Mouse (Mus musculus) liver, postnatal 0 days (tissue): ENCODE data around the gene Plppr5. TPM values are rescaled to one million over a fixed set of nuclear protein-coding genes. Genes with fewer than 3 reads are reported as not detected.
A peak's percentile ranks its signal among the peaks of the same experiment; 100 is the strongest.

ENCODE experiments used
- ATAC-seq: fragments of 200-750 bp; cut with Nextera tagmentation; 2 replicates; pipeline ENCODE4 v1.8.0; 2017; ENCODE audit warnings: mild to moderate bottlenecking, moderate library complexity
- DNase-seq: peaks from one replicate; pipeline ENCODE4 v3.0.0-alpha.2; 2016
- H3K27ac ChIP-seq: fragments of 300-500 bp; sonication (generic); 2 replicates; pipeline ENCODE4 v1.5.1; 2014; ENCODE audit warnings: antibody characterized with exemption, moderate library complexity, mild to moderate bottlenecking, low read depth
- H3K27me3 ChIP-seq: fragments of 300-500 bp; sonication (generic); 2 replicates; pipeline ENCODE4 v1.6.1; 2014; ENCODE audit warnings: low read length, control low read depth, mixed read lengths; ENCODE audit not compliant: insufficient read depth
- H3K36me3 ChIP-seq: fragments of 300-500 bp; sonication (generic); replicated peaks from 2 replicates; pipeline ENCODE4 v1.6.1; 2014; ENCODE audit warnings: mild to moderate bottlenecking, control low read depth, low read length, moderate library complexity, mixed read lengths; ENCODE audit not compliant: insufficient read depth
- H3K4me1 ChIP-seq: fragments of 300-500 bp; sonication (generic); 2 replicates; pipeline ENCODE4 v1.6.1; 2014; ENCODE audit warnings: antibody characterized with exemption, mild to moderate bottlenecking, control low read depth; ENCODE audit not compliant: insufficient read depth
- H3K4me2 ChIP-seq: fragments of 300-500 bp; sonication (generic); 2 replicates; pipeline ENCODE4 v1.6.1; 2014; ENCODE audit warnings: low read depth, mild to moderate bottlenecking, low read length, moderate library complexity, mixed read lengths
- H3K4me3 ChIP-seq: fragments of 300-500 bp; sonication (generic); 2 replicates; pipeline ENCODE4 v1.5.1; 2014; ENCODE audit warnings: low read depth, low read length
- H3K9ac ChIP-seq: fragments of 300-500 bp; sonication (generic); replicated peaks from 2 replicates; pipeline ENCODE4 v1.6.1; 2014; ENCODE audit warnings: mild to moderate bottlenecking, moderate library complexity
- H3K9me3 ChIP-seq: fragments of 300-500 bp; sonication (generic); 2 replicates; pipeline ENCODE4 v1.6.1; 2016; ENCODE audit warnings: mild to moderate bottlenecking, control low read depth, low read length, mixed read lengths
- CTCF ChIP-seq: sonication (generic); IDR thresholded peaks from 2 replicates; pipeline ENCODE4 v1.5.1; 2016; ENCODE audit warnings: antibody characterized with exemption, low read depth
- EP300 ChIP-seq: IDR thresholded peaks from 2 replicates; pipeline ENCODE4 v1.6.1; 2016; ENCODE audit warnings: antibody characterized with exemption, low read depth, mild to moderate bottlenecking
- WGBS: fragments of 180-500 bp; shearing (Covaris S2); extraction: QIAGEN DNeasy Blood & Tissue Kit; methylation state at CpG from one replicate; pipeline ENCODE4 v1.1.7; 2014; ENCODE audit not compliant: insufficient replicate concordance; 5-methylcytosine and 5-hydroxymethylcytosine counted together
- polyA plus RNA-seq: library from polyadenylated mRNA; unstranded; fragments of >200 nt; fragmentation: Nextera tagmentation; extraction: Ambion mirVana; gene quantifications from 2 replicates; pipeline ENCODE4 v1.2.1, GENCODE M21; 2015

Gene Plppr5
- polyA plus RNA-seq, result not detected in 2 replicates

DNA sequence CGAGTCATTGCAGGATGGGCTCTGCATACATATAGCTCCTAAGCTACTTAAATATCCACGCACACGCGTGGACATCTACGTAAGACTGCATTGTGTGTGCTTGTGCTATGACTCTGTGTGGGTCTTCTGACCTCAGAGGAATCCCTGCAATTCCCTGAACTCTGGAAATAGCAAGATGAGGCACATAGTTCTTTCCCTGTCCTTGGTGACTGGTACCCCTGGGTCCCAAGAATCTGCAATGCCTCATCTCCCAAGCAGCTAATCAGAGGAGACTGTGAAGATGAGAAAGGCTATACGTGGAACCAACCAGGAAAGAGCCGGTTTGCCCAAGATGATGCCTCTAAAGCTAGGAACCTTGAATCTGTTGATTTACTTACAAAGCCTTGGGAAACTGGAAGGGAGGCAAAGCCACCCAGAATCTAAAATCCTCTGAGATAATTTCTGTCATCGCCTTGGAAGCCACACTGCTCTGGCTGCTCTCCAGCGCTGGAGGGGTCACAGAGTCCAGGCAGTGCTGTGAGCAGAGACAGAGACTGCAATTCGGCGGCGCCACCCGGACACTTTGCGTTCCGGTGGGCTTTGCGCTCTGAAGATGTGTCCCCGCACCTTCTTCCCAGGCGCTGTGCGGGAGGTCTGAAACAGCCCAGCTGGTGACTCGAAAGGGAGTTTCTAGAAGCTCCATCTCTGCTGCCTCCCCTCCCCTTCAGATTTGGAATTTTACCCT is at the start of gene Plppr5:
Gene Plppr5, plus strand, starts transcription at position 308 of the 724 bp plus-strand sequence.
- Histone ChIP-seq H3K4me3 (peak within 1 kb of the TSS; percentile 31), H3K4me2 (peak within 1 kb of the TSS; percentile 59), H3K9me3 (no peaks in the 10 kb centered on the region), H3K27me3 (peaks cover 17% of the 10 kb centered on the region), H3K4me1 (no peaks in the 10 kb centered on the region), H3K36me3 (no peaks in the 10 kb centered on the region), H3K9ac (no peak within 1 kb of the TSS), H3K27ac (no peak within 1 kb of the TSS)
- TF ChIP-seq EP300, result no peak
- ATAC-seq, result no peak
- DNase-seq, result peak; percentile 12
- 23% methylated on average over 20 of the region's 20 CpGs for WGBS

DNA sequence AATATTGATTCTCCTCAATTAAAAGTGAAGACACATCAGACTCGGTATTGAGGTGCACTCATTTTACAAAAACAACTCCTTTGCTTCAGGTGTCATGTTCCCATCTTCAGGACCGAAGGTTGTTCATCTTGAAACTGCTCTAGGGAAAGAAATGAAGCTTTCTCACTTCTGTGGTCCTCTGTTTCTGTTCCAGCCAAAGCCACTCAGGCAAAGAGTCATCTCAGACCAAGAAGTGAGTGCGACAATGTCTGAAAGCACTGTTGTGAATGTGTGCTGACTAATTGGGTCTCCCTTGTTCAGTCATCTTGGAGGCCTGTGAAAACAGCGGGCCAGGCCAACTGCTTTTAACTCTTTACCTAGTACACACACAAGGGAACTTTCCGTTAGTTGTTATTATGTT is 24.7 kb upstream of the Plppr5 start:
- H3K27ac ChIP-seq, result no peak overlapping the region
- TF ChIP-seq EP300, result no peak
- no peak for DNase-seq
- H3K9me3 ChIP-seq, result no peaks in the 10 kb centered on the region
- H3K27me3 ChIP-seq, result no peaks in the 10 kb centered on the region
- H3K9ac ChIP-seq, result no peak overlapping the region
- no peak overlapping the region for H3K4me3 ChIP-seq
- H3K4me2 ChIP-seq, result no peak overlapping the region
- 75% methylated on average over 5 of the region's 5 CpGs for WGBS
- H3K36me3 ChIP-seq, result no peaks in the 10 kb centered on the region
- no peaks in the 10 kb centered on the region for H3K4me1 ChIP-seq
- ATAC-seq, result no peak

GRCm38 (mm10) chr3:117550526-117550925 is 24.1 kb upstream of the Plppr5 start:
- Histone ChIP-seq H3K27me3 (no peaks in the 10 kb centered on the region), H3K9ac (no peak overlapping the region), H3K9me3 (no peaks in the 10 kb centered on the region), H3K4me1 (no peaks in the 10 kb centered on the region), H3K4me2 (no peak overlapping the region), H3K36me3 (no peaks in the 10 kb centered on the region), H3K4me3 (no peak overlapping the region), H3K27ac (no peak overlapping the region)
- WGBS, result 76% methylated on average over 4 of the region's 4 CpGs
- no peak for ATAC-seq
- DNase-seq, result no peak
- TF ChIP-seq EP300, result no peak

DNA sequence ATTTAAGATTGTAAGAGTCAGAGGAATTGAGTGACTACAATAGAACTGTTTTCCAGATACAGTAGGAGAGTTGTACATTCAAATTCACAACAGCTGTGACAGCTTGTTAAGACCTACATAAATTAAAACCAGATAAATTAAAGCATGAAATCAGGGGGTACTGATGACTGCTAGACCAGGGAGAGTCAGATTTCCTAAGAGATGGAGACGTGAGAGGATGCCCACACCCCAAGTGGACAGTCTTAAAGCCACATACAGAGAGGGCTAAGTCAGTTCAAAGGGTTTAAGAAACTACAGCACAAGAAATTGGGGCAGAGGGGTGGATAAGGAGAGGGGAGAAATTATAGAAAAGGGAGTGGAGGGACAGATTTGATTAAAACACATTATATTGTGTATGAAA is 17.7 kb upstream of the Plppr5 start:
- ATAC-seq (no peak), DNase-seq (no peak)
- 50% methylated on average over 1 of the region's 1 CpGs for WGBS
- Histone ChIP-seq H3K36me3 (no peaks in the 10 kb centered on the region), H3K9ac (no peak overlapping the region), H3K4me2 (no peak overlapping the region), H3K27me3 (no peaks in the 10 kb centered on the region), H3K4me3 (no peak overlapping the region), H3K4me1 (no peaks in the 10 kb centered on the region), H3K27ac (no peak overlapping the region), H3K9me3 (no peaks in the 10 kb centered on the region)
- TF ChIP-seq CTCF, result no peak
- no peak for TF ChIP-seq EP300

DNA sequence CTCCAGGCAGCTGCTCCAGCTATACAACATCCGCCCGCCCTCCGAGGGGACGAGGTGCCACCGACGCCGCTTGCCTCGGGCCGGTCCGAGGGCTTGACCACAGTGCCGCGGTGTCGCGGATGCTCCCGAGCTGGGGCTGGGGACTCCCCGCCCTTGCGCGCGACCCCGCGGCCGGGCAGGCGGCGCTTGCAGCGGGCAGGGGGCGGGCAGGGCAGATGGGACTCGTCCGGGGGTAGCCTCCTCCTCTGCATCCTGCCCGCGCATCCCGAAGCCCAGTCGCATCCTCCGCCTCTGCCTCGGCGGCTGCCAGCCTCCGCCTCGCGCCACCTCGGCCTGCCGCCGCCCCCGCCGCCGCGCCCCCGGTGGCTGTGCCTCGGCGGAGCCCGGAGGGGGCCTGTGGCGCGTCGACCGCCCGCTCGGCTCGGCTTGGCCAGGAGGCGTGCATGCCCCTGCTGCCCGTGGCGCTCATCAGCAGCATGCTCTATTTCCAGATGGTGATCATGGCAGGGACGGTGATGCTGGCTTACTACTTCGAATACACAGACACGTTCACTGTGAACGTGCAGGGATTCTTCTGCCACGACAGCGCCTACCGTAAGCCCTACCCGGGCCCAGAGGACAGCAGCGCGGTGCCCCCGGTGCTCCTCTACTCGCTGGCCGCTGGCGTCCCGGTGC is 754 bp downstream of the Plppr5 start:
- Histone ChIP-seq H3K9me3 (no peaks in the 10 kb centered on the region), H3K27me3 (peaks cover 17% of the 10 kb centered on the region), H3K27ac (no peak overlapping the region), H3K4me3 (peak overlapping the region; percentile 31), H3K36me3 (no peaks in the 10 kb centered on the region), H3K4me2 (peak overlapping the region; percentile 59), H3K9ac (no peak overlapping the region), H3K4me1 (no peaks in the 10 kb centered on the region)
- DNase-seq, result peak; percentile 13
- TF ChIP-seq CTCF, result no peak
- 0 out of 2 replicates have a peak, but pooled peaks have one; percentile 10 for ATAC-seq
- 2% methylated on average over 73 of the region's 74 CpGs for WGBS

DNA sequence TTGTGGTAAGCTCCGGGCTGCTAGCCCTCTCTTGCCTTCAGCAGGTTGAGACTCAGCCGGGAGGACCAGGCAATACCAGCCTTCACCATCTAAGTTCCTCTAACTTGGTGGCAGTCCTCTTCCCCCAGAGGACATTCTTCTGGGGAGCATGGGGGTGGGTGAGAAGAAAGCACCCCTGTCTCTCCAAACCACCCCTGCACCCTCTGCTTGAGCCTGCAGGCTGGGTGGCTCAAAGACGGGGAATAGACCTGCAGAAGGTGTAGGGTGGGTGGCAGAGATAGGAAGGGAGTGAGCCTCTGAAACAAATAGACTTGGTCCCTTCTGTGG is 1.3 kb downstream of the Plppr5 start:
- Histone ChIP-seq H3K4me1 (no peaks in the 10 kb centered on the region), H3K4me3 (no peak overlapping the region), H3K27me3 (peaks cover 17% of the 10 kb centered on the region), H3K4me2 (peak overlapping the region; percentile 59; the same call in 1 of the 2 replicates), H3K36me3 (no peaks in the 10 kb centered on the region), H3K27ac (no peak overlapping the region), H3K9me3 (no peaks in the 10 kb centered on the region), H3K9ac (no peak overlapping the region)
- WGBS, result 17% methylated on average over 3 of the region's 3 CpGs
- ATAC-seq (no peak), DNase-seq (no peak)
- TF ChIP-seq EP300 (no peak), CTCF (no peak)
